Comparison of ENCODE assay signal across 8 mouse cellular contexts in the genomic region with DNA sequence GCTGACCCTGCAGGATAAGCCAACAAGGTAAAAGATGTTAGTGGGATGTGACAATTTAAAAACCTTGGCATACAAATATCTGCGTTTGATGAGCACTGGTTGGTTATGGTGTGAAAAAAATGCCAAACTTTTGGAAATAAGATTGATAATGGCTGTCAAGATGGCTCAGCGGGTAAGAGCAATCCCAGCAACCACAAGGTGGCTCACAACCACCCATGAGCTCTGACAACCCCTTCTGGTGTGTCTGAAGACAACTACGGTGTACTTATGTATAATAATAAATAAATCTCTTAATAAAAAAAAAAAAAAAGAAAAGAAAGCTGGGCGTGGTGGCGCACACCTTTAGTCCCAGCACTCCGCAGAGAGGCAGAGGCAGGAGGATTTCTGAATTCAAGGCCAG. TPM values are rescaled to one million over a fixed set of nuclear protein-coding genes. Genes with fewer than 3 reads are reported as not detected.
A peak's percentile ranks its signal among the peaks of the same experiment; 100 is the strongest.
DNase-seq lines count a peak whose midpoint lies in the region; ATAC-seq lines count a peak whose summit lies in the region.

No protein-coding gene starts in this region.

- DNase-seq in cerebellum, adult 9-11 months: peak; percentile 52
- DNase-seq in cerebellum, postnatal 36 days: no peak
- DNase-seq in neural tube, embryonic 11.5 days (ENCODE audit: low spot score): no peak
- DNase-seq in neural tube, embryonic 10.5 days (ENCODE audit: extremely low spot score, low spot score): no peak
- no peak for DNase-seq in right cerebral cortex, postnatal 4 days
- no peak for DNase-seq in gastrocnemius, postnatal 4 days (ENCODE audit: low spot score in 2 of 2)
- no peak for DNase-seq in natural killer cell, adult 2 months (ENCODE audit: low spot score in 2 of 2)

- WGBS in neural tube, embryonic 11.5 days: 86% methylated on average over 6 of the region's 6 CpGs
- 45% methylated on average over 6 of the region's 6 CpGs for WGBS in liver, embryonic 12.5 days (ENCODE audit: insufficient replicate concordance)

- H3K9ac ChIP-seq in neural tube, embryonic 11.5 days (ENCODE audit: low read length): no peak overlapping the region
- H3K9ac ChIP-seq in liver, embryonic 12.5 days: peak overlapping the region; percentile 97

- H3K27me3 ChIP-seq in neural tube, embryonic 11.5 days (ENCODE audit: control insufficient read depth, insufficient read depth, low read length): no peaks in the 10 kb centered on the region
- no peaks in the 10 kb centered on the region for H3K27me3 ChIP-seq in liver, embryonic 12.5 days (replicated peaks)

- H3K9me3 ChIP-seq in neural tube, embryonic 11.5 days (ENCODE audit: control insufficient read depth, low read length): no peaks in the 10 kb centered on the region
- no peaks in the 10 kb centered on the region for H3K9me3 ChIP-seq in liver, embryonic 12.5 days (replicated peaks)

- H3K4me1 ChIP-seq in neural tube, embryonic 11.5 days (ENCODE audit: control insufficient read depth, insufficient read depth, low read length): peaks cover 7% of the 10 kb centered on the region
- H3K4me1 ChIP-seq in liver, embryonic 12.5 days: peaks cover 60% of the 10 kb centered on the region

- no peaks in the 10 kb centered on the region; the same call in 1 of the 2 replicates for H3K36me3 ChIP-seq in neural tube, embryonic 11.5 days (ENCODE audit: control insufficient read depth, insufficient read depth, low read length)
- H3K36me3 ChIP-seq in liver, embryonic 12.5 days: peaks cover 53% of the 10 kb centered on the region

- H3K4me3 ChIP-seq in neural tube, embryonic 11.5 days (ENCODE audit: low read depth, low read length): no peak overlapping the region; the same call in 1 of the 2 replicates
- peak overlapping the region; percentile 86 for H3K4me3 ChIP-seq in liver, embryonic 12.5 days

- peak overlapping the region; percentile 92 for H3K4me2 ChIP-seq in neural tube, embryonic 11.5 days (ENCODE audit: low read depth)
- peak overlapping the region; percentile 85 for H3K4me2 ChIP-seq in liver, embryonic 12.5 days

- no peak for ATAC-seq in neural tube, embryonic 11.5 days (ENCODE audit: insufficient read depth, low FRiP score, low TSS enrichment)
- ATAC-seq in liver, embryonic 12.5 days: no peak

- no peak overlapping the region for H3K27ac ChIP-seq in neural tube, embryonic 11.5 days (ENCODE audit: low read depth, low read length)
- peak overlapping the region; percentile 99; the same call in 1 of the 2 replicates for H3K27ac ChIP-seq in liver, embryonic 12.5 days

RNA-seq across cellular contexts. Expression of a gene that starts 1.2 kb away (rescaled TPM):
- polyA plus RNA-seq in neural tube, embryonic 11.5 days (2014; fragmentation: Nextera tagmentation; extraction: Ambion mirVana): 67.9 and 72.0 TPM in 2 replicates
- polyA plus RNA-seq in liver, embryonic 12.5 days (2016; fragmentation: Nextera tagmentation; extraction: Ambion mirVana): 113 and 123 TPM in 2 replicates
- total RNA-seq in gastrocnemius, postnatal 4 days (2021): 10 to 100 TPM; 40.5 to 46.8 TPM

RNA-seq across cellular contexts. Expression of a gene that starts 1.3 kb away (rescaled TPM):
- polyA plus RNA-seq in neural tube, embryonic 11.5 days (2014; fragmentation: Nextera tagmentation; extraction: Ambion mirVana): 48.9 and 49.3 TPM in 2 replicates
- polyA plus RNA-seq in liver, embryonic 12.5 days (2016; fragmentation: Nextera tagmentation; extraction: Ambion mirVana): 29.0 and 32.8 TPM in 2 replicates
- 10 to 100 TPM; 44.6 to 52.8 TPM for total RNA-seq in gastrocnemius, postnatal 4 days (2021)

RNA-seq across cellular contexts. Expression of a gene that starts 5.1 kb away (rescaled TPM):
- 213 and 214 TPM in 2 replicates for polyA plus RNA-seq in neural tube, embryonic 11.5 days (2014; fragmentation: Nextera tagmentation; extraction: Ambion mirVana)
- polyA plus RNA-seq in liver, embryonic 12.5 days (2016; fragmentation: Nextera tagmentation; extraction: Ambion mirVana): 15.0 and 16.8 TPM in 2 replicates
- 10 to 100 TPM; 13.3 to 18.4 TPM for total RNA-seq in gastrocnemius, postnatal 4 days (2021)

RNA-seq across cellular contexts. Expression of a gene that starts 17.7 kb away (rescaled TPM):
- 23.7 and 28.5 TPM in 2 replicates for polyA plus RNA-seq in neural tube, embryonic 11.5 days (2014; fragmentation: Nextera tagmentation; extraction: Ambion mirVana)
- polyA plus RNA-seq in liver, embryonic 12.5 days (2016; fragmentation: Nextera tagmentation; extraction: Ambion mirVana): 20.2 and 20.9 TPM in 2 replicates
- 10 to 100 TPM; 44.4 to 49.0 TPM for total RNA-seq in gastrocnemius, postnatal 4 days (2021)

RNA-seq across cellular contexts. Expression of a gene that starts 35.4 kb away (rescaled TPM):
- polyA plus RNA-seq in neural tube, embryonic 11.5 days (2014; fragmentation: Nextera tagmentation; extraction: Ambion mirVana): 42.9 and 51.3 TPM in 2 replicates
- 50.7 and 52.8 TPM in 2 replicates for polyA plus RNA-seq in liver, embryonic 12.5 days (2016; fragmentation: Nextera tagmentation; extraction: Ambion mirVana)
- 10 to 100 TPM; 22.1 to 25.1 TPM for total RNA-seq in gastrocnemius, postnatal 4 days (2021)

Comparison
In these comparisons a context has a peak if more than half of its experiments do, and no peak if none do; other contexts are left out.
1. RNA of a gene that starts 5.1 kb away (polyA plus RNA-seq): 213 to 214 TPM in neural tube, embryonic 11.5 days; 15.0 to 16.8 TPM in liver, embryonic 12.5 days; every median in the first group is over 10 times any median in the second.